Mouse (Mus musculus) CD8-positive naive resting alpha-beta T cell, adult 57 days (primary cell): ENCODE measurements around the gene Olfr218. TPM values are rescaled to one million over a fixed set of nuclear protein-coding genes. Genes with fewer than 3 reads are reported as not detected.

Experiments
- total RNA-seq: library from RNA; stranded (reverse); gene quantifications from one replicate; pipeline ENCODE4 v1.2.4, GENCODE M21; 2023

Olfr218 gene
- total RNA-seq: not detected

DNA sequence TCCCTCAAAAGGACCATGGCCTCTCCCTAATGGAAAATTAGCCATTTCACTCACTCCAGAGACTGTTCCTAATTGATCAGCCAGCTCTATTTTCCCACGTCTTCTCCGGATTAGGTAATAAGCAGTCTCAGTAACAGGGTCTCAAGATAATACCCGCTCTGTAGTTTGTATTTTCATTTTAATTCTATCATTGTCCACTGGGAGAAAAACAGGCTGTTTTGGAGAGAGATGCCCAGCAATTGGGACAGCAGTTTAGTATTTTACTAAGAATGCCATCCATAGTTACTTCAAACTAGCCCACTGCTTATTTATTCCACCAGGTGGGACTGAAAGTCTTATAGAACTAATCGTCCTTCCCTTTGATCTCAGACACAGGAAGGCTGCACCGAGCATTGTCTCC lies at the start of gene Olfr218:
Gene Olfr218 (plus strand): TSS at position 301 of the 400 bp plus-strand sequence.

DNA sequence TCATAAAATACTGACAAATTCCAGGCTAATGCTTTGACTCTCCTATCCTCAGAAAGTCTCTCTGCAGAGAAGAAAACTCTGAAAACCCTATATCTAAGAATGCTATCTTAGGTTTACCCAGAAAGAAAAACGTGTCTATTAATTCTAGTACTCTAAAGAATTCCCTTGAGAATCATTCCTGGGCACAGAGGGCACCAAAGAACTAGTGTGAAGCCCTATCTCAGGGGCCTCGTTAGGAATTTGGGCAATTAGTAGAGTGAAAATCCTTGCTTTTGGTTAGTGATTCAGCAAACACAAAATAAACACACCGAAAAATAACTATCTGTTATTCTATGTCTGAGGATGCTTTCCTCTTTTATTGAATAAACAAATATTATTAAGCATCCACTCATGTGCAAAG lies 7.1 kb upstream of the Olfr218 start, which contains the start of gene Olfr1406:
Gene Olfr1406 (minus strand): TSS at position 101 of the 400 bp plus-strand sequence.

DNA sequence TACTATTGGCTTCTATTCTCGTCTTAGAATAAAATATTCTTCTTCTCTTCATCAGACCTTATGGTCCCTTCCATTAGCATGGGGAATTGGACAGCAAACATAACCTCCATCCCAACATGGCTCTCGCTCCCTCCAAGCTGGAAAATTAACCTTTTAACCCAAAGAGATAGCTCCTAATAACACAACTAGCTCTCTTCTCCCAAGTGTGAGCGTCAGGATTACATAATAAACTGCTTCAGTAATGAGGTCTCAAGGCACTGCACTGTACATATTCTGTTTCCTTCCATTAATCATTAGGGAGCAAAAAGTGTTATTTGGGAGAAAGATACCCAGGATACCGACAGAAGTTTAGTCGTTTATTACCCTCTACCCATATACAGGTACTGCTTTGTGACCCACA lies 14.5 kb downstream of the Olfr218 start, which contains the start of gene Olfr1404:
Gene Olfr1404 (plus strand): TSS at position 301 of the 400 bp plus-strand sequence.

DNA sequence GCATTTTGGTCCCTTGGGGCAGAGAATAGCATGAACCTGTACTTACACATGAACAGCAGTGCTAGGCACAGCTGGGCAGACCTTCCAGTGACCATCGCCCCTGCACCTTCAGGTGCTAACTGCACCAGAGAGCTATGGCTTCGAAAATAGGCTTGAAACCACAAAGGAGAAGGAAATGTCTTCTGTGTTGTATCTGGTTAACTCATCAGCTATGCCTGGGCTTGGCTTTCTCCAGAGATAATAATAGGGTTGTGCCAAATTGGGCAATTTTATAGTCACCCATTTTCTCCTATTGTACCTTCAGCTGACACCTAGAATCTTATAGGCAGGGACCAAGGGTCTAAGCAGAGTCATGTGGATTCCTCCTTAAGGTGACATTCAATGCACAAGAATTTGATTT lies 29.5 kb downstream of the Olfr218 start, which contains the start of gene Fcer1a:
Gene Fcer1a (minus strand): TSS at position 134 of the 400 bp plus-strand sequence.

Other genes with a start within 250 kb of the Olfr218 start
- gene Olfr16, start 247.4 kb upstream of the Olfr218 start, total RNA-seq: not detected
- gene Olfr1408, start 60.4 kb upstream of the Olfr218 start, total RNA-seq: not detected
- not detected for gene Olfr1406, start 7.2 kb upstream of the Olfr218 start, total RNA-seq
- not detected for gene Olfr1404, start 14.6 kb downstream of the Olfr218 start, total RNA-seq
- not detected for gene Fcer1a, start 29.4 kb downstream of the Olfr218 start, total RNA-seq
- gene Olfr418, start 68.2 kb downstream of the Olfr218 start, total RNA-seq: not detected
- not detected for gene Mptx2, start 80.0 kb downstream of the Olfr218 start, total RNA-seq
- gene Ackr1, start 135.9 kb downstream of the Olfr218 start, total RNA-seq: not detected
- 65.8 TPM for gene Aim2, start 153.1 kb downstream of the Olfr218 start, total RNA-seq
- 0.15 TPM for gene Cadm3, start 169.9 kb downstream of the Olfr218 start, total RNA-seq